Mouse (Mus musculus) kidney, postnatal 25 days (tissue): ENCODE results near the gene Bmx.

Source experiments
- DNase-seq, 2 experiments: peaks; one replicate each; pipeline ENCODE4 v3.0.0; 2021; ENCODE audit warnings: mixed read lengths in 2 of 2

The Bmx gene

GRCm38 (mm10) chrX:164258057-164258456 is at the start of gene Bmx:
Bmx (minus strand) TSS chrX:164258193.
- no peak for DNase-seq

GRCm38 (mm10) chrX:164306250-164306649 is 48.3 kb upstream of the Bmx start:
- no peak for DNase-seq

GRCm38 (mm10) chrX:164291147-164291546 is 33.2 kb upstream of the Bmx start:
- DNase-seq, result no peak

- DNase-seq, result peak in 1 of 2 experiments; percentile 53
These were observed 29.1 kb upstream of the Bmx start for GRCm38 (mm10) chrX:164287077-164287476.

- DNase-seq, result no peak
These were observed 25.8 kb upstream of the Bmx start for GRCm38 (mm10) chrX:164283808-164284207.

- no peak for DNase-seq
These were observed 23.1 kb upstream of the Bmx start for GRCm38 (mm10) chrX:164280918-164281647.

- DNase-seq, result no peak
These were observed 17.5 kb upstream of the Bmx start for GRCm38 (mm10) chrX:164275536-164275935.

GRCm38 (mm10) chrX:164270603-164271002 is 12.6 kb upstream of the Bmx start:
- DNase-seq, result no peak

- peak; percentile 43 to 66 for DNase-seq
These were observed 11.3 kb upstream of the Bmx start, which contains the start of gene Pir for GRCm38 (mm10) chrX:164269285-164269761. Pir (plus strand) TSS chrX:164269371.

- no peak for DNase-seq
These were observed 6.9 kb upstream of the Bmx start for GRCm38 (mm10) chrX:164264861-164265260.

GRCm38 (mm10) chrX:164262286-164262685 is 4.3 kb upstream of the Bmx start:
- no peak for DNase-seq

GRCm38 (mm10) chrX:164258662-164259061 is 669 bp upstream of the Bmx start:
- DNase-seq, result no peak

GRCm38 (mm10) chrX:164256527-164256926 is 1.5 kb downstream of the Bmx start:
- DNase-seq, result no peak

GRCm38 (mm10) chrX:164246722-164247121 is 11.3 kb downstream of the Bmx start:
- no peak for DNase-seq

- DNase-seq, result no peak
These were observed 12.3 kb downstream of the Bmx start for GRCm38 (mm10) chrX:164245714-164246113.

GRCm38 (mm10) chrX:164233380-164233779 is 24.6 kb downstream of the Bmx start:
- DNase-seq, result peak in 1 of 2 experiments; percentile 10

- peak in 1 of 2 experiments; percentile 25 for DNase-seq
These were observed 36.0 kb downstream of the Bmx start for GRCm38 (mm10) chrX:164221989-164222388.

GRCm38 (mm10) chrX:164200547-164200946 is 57.4 kb downstream of the Bmx start:
- DNase-seq, result no peak

GRCm38 (mm10) chrX:164197679-164198078 is 60.3 kb downstream of the Bmx start:
- no peak for DNase-seq

- no peak for DNase-seq
These were observed 68.1 kb downstream of the Bmx start for GRCm38 (mm10) chrX:164189880-164190279.

GRCm38 (mm10) chrX:164183844-164184243 is 74.1 kb downstream of the Bmx start:
- DNase-seq, result peak; percentile 34 to 59

GRCm38 (mm10) chrX:164179746-164180145 is 78.2 kb downstream of the Bmx start:
- peak; percentile 34 to 67 for DNase-seq

GRCm38 (mm10) chrX:164178856-164179255 is 79.1 kb downstream of the Bmx start:
- DNase-seq, result no peak

- no peak for DNase-seq
These were observed 82.2 kb downstream of the Bmx start for GRCm38 (mm10) chrX:164175780-164176179.

- DNase-seq, result no peak
These were observed 82.7 kb downstream of the Bmx start for GRCm38 (mm10) chrX:164175311-164175710.
